Mouse (Mus musculus): ENCODE results near the gene Myf5. TPM values are rescaled to one million over a fixed set of nuclear protein-coding genes. Genes with fewer than 3 reads are reported as not detected.

Myf5 gene
- polyA plus RNA-seq (2012; rRNA removed): not detected in 2 replicates

DNA sequence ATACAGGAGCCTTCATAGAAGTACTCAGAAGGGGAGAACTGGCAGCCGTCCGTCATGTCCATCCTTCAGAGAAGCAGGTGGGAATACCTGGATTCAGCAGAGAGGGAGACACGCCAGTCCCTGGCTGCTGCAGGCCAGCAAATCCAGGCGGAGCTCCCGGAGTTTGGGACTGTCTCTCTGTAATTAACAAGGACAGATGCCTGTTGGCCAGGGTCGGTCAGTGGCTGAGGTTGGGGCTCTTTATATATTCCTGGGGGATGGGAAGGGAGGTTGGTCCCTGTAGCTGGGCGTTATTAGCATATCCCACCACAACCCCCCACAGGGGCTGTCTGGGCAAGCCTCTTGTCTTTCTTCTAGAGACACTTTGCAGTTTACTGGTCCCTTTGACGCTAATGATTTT lies at the start of gene Myf5:
TSS of gene Myf5 (minus strand) at position 265 of the 400 bp plus-strand sequence.

DNA sequence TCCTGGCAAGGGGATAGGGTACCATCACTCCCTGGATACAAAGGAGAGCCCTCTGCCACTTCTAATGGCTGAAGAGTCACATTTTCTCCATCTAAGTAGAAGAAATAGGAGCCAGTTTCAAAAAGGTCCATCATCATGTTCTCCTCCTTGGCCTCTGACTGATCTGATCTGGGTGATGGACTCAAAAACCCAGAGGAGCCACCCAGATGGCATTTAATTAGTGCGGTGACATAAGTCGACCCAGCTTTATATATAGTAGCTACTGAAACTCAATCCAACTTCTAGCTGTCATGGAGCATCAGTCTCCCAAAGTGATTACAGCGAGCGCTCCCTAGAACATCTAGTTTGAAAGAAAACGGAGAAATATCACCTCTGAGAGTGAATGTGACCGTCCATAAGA lies 8.6 kb upstream of the Myf5 start, which contains the start of gene Myf6:
TSS of gene Myf6 (minus strand) at position 170 of the 400 bp plus-strand sequence.

Other genes starting within 250 kb of the Myf5 start
- 0.37 and 0.46 TPM in 2 replicates for gene Lin7a, start 214.4 kb downstream of the Myf5 start, polyA plus RNA-seq (2012; rRNA removed)
- gene Myf6, start 8.6 kb upstream of the Myf5 start, polyA plus RNA-seq (2012; rRNA removed): 0.02 TPM in 1 of 2 replicates, not detected in the other
- gene Ptprq, start 233.9 kb upstream of the Myf5 start, polyA plus RNA-seq (2012; rRNA removed): 0.01 and 0.02 TPM in 2 replicates

Data from liver, embryonic 18 days (tissue).